Mouse (Mus musculus) layer of hippocampus, adult 9-11 months (tissue): Measurements from ENCODE around the gene Ccdc117.
A peak's percentile ranks its signal among the peaks of the same experiment; 100 is the strongest.
"Not testable (repeated sequence)": the region's sequence is repeated elsewhere in the genome, so short reads cannot be mapped to it uniquely, and the experiment has no call there.

Experiments used
- DNase-seq: peaks from one replicate; pipeline ENCODE4 v3.0.0; 2022

Ccdc117 gene

DNA sequence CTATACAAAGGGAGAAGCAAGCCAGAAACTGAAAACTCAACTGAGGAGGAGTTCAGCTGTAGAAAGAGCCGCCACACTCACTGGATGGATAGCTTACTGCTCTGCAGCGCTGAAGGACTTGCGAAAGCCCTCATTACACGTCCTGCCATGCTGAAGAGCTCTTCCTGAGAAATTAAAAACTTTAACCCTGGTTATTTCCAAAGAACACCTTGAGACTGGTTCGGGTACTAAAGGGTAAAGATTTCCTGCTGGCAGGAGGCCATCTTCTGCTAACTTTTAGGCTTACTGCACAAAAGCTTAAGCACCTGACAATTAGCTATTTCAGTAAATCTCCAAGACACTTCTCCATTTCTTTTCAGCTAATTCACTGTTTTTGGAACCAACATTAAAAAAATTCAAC lies 11.8 kb downstream of the Ccdc117 start:
- no peak for DNase-seq

DNA sequence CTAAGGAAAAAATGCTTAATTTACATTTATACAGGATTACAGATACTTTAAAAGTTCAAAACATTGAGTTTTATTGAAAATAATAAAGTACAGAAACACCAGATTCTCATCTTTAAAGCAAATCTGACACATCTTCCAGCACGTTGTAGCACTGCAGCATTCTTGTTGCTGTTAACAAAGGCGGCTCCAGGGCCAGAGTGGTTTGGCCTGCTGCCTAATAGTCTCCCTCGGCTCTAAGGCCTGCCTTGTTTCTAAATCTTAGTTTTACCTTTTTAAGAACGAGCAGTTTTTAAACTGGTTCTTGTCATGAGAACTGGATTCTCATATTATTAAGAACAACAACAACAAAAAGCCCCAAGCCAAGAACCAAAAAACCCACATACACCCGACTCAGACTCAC lies 13.1 kb downstream of the Ccdc117 start:
- no peak for DNase-seq

DNA sequence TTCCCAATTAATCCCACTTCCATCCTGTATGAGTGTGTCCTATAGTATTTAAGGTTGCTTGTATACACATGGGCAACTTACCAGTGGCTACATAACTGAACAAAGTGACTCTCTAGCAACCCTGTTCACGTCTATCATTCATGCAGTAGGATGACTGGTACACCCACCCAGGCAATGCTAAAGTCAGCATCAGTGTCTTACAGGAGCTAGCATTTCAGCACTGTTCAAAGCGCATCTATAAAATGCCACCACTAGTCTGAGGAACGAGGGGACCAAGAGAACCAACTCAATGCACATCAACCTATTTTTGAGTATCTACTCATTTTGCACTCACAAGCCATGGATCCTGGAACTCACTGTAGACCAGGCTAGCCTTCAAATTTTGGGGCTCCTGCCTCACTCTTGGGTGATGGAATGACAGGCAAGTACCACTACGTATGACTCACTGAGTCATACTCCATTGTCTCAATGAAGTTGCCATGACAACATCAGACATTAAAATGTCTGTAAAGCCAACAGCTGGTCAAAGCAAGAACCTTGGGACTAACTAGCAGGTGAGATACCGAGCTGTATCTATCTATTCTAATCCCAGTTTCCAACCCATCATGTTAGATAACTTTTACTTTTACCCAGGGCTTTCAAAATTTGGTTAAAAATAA lies 14.0 kb downstream of the Ccdc117 start:
- DNase-seq = no peak

DNA sequence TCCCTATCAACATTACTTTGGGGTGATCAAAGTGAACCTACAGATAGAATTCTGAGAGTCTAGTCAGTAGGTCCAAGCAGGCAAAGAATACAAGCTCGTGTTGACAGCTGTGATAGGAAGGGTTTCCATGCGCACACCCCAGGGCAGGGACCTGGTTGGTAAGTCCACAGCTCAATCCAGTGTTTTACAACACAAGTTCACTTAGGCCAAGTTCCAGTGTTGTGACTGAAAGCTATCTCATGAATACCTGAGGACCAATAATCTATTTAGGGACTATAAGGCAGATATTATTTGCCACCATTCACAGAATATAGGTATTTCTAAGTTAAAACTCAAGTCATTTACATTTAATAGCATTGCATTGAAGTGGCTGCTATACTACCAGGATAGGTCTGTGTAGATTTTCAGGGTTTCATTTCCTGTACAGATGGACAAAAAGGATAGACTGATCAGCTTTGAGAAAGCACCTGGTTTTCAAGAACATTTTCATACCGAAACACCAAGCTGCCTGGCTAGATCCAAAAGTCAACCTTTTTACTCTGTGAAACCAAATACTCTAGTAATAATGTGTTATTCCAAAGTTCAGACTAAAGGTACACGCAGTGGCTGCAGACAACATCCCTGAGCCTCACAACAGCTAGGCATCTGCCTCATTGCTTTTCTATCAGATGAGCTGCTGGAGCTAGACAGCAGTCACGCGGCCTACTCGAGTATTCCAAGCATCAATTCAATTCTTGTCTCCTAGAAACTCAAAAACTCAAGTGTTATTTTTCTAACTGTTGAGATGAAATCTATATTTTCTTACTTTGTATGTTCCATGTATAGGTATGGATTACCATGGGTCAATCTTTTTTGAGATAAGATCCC lies 15.2 kb downstream of the Ccdc117 start:
- no peak for DNase-seq

DNA sequence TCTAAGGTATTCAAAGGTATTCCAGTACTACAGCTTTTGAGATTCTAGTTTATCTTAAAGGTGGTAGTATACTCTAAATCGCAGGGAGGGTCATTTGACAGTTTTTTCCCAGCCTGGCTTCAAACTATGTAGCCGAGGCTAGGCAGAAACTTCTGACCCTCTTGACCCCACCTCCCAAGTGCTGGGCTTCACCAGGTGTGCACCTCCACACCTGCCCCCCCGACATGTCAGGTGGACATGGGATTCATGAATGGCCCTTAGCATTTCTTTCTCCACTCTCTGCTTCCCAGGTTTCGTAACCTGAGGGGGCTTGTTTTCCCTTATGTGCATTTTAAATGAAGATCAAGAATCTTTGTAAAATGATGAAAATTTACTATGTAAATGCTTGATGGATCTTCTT lies 16.6 kb downstream of the Ccdc117 start:
- DNase-seq = no peak

DNA sequence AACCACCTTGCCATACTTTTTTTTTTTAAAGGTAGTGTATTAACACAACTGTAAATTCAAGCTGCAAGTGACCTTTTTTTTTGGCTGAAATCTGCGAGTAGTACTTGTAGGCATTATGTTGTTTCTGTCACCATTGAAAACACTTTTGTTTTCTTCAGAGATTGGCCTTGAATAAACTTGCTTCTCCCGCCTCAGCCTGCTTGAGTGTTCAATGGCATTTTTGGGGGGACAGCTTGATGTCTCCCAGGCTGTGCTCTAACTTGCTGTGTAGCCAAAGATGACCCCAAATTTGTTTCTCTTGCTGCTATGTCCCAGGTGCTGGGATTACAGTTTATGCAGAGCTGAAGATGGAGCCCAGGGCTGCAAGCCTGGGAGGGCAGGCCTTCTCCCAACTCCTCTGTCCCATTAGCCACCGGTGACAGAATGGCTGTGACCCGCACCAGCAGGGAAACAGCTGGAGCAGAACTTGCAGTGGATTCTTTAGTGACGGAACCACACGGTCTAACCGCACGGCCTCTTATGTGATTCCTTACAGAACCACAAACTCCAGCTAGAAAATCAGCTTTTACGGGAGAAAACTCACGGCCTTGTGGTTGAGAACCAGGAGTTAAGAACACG lies 19.1 kb downstream of the Ccdc117 start:
- no peak for DNase-seq

DNA sequence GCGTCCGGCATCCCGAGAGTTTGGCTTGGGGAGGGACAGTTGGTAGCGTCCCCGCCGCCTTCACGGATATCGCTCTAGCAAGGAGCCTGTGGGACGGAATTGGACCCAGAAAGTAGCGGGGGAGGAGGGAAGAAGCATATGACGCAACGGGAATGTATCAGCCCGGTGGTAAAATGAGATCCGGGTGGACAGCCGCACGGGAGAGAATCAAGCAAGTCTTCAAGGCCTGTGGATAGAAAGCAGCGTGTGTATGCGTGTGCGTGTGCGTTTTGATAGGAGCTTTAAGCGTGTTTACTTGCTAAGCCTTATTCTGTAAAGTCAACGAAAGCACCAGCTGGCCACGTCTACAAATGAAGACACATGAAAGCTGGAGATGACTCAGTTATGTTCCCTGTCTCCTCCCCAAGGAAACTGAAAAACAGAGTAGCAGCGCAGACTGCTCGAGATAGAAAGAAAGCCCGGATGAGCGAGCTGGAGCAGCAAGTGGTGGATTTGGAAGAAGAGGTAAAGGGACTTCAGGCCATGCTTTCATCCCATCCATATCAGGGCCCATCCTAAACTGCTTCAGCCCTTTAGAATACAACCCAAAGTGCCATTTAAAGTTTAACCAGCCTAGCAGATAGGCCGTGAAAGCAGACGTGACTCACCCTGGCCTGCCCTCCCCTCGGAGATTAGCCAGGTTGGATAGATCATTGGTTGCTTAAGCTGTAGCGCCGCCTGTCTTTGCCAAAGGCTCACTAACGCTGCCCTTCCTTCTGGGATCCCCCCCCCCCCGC lies 20.3 kb downstream of the Ccdc117 start:
- DNase-seq = peak; percentile 72

GRCm38 (mm10) chr11:5521266-5521515 lies 20.8 kb downstream of the Ccdc117 start:
- DNase-seq = no peak

DNA sequence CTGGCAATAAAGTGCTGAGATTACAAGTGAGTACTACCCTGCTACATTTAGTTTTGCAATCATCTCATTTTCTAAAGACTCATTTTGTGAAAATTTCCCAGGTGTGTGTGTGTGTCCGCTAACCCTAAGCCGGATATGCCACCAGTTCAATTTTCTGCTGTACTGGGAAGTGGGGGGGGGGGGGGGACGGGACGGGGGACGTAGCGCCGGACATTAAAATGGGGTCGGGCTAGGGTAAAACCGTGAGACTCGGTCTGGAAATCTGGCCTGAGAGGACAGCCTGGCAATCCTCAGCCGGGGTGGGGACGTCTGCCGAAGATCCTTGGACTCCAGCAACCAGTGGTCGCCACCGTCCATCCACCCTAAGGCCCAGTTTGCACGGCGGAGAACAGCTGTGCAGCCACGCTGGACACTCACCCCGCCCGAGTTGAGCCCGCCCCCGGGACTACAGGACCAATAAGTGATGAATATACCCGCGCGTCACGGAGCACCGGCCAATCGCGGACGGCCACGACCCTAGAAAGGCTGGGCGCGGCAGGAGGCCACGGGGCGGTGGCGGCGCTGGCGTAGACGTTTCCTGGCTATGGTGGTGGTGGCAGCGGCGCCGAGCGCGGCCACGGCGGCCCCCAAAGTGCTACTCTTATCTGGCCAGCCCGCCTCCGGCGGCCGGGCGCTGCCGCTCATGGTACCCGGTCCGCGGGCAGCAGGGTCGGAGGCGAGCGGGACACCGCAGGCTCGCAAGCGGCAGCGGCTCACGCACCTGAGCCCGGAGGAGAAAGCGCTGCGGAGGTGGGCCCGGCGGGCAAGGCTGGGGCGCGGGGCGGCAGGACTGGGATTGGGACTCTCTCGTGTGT lies 21.3 kb downstream of the Ccdc117 start, which contains the start of gene Xbp1:
TSS of gene Xbp1 (plus strand) at position 248 of the 854 bp plus-strand sequence.
- DNase-seq = peak; percentile 97

- no peak for DNase-seq
Measured at GRCm38 (mm10) chr11:5519681-5520080, 22.3 kb downstream of the Ccdc117 start.

DNA sequence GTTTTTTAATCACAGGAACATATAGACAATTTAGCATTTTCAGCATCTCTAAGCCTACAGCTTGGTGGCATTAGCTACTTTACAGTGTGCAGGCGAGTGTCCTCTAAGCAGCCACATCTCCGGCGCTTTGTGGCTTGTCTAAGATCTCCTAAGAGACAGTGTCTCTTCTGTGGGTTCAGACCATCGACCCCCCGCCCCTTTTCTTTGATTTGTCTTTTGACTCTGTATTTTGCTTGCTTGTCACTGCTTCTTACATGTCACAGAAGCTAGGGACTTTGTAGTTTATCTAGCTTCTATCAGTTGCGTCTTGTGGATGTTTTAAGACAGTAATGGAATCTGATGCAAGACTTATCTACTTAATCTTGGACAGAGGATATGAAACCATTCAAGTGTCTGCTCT lies 24.6 kb downstream of the Ccdc117 start:
- DNase-seq = no peak

DNA sequence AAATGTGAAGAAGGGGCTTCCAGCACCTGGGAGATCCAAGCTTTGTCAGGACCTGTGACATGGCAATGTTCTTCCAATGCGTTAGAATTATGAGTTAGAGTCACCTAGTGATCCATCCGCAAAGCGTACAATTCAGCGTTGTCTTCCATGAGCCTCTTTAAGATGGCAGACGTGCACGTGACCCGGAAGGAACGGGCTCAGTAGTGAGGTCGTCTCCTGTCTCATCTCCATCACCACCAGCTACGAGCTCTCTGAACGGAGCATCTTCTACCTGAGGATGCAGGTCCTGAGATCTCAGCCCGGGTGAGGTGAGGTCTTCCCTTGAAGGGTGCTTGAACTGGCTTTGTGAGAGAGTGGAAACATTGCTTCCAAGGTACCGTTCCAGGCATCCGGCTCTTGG lies 25.4 kb downstream of the Ccdc117 start:
- DNase-seq = no peak

DNA sequence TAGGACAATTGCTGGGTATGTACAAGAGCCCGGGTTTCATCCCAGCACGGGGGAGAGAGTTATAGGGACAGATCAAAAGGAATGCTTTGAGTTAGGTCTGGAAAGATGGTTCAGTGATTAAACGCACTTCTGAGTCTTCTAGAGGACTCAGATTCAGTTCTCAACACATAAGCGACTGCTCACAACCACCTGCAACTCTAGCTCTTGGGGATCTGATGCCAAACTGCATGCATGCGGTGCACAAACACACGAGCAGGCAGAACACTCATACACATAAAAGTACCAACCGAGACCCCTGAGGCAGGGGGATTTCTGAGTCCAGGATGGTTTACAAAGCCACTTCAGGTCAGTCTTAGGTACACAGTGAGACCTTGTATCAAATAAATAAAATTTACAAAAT lies 25.8 kb downstream of the Ccdc117 start:
- DNase-seq = no peak

DNA sequence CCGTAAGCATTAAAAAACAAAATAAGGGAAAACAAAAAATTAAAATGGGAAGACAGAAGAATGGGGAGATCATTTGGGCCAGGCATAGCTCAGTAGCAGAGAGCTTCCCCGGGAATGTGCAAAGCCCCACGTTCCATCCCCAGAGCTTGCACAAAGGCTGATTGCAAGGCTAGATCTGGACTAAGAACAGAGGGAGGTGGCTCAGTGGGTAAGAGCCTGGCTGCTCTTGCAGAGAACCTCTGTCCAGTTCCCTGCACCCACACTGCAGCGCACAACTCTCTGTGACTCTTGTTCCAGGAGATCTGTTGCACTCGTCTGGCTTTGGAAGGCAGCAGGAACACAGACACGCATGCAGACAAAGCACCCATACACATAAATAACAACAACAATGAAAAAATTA lies 26.3 kb downstream of the Ccdc117 start:
- no peak for DNase-seq

DNA sequence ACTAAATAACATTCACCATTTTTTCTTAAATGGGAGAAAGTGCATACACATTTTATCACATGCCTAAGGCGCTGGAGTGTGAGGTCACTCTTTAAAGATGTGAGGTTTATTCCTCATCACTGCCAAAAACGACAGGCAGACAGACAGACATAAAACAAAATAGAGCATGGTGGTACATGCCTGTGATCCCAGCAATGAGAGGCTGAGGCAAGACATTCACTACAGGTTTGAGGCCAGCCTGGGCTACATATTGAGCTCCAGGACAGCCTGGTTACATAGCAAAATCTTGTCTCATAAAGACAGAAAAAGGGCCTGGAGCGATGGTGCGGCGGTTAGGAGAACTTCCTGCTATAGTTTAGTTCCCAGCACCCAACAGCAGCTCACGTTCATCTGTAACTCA lies 26.8 kb downstream of the Ccdc117 start:
- DNase-seq = no peak

DNA sequence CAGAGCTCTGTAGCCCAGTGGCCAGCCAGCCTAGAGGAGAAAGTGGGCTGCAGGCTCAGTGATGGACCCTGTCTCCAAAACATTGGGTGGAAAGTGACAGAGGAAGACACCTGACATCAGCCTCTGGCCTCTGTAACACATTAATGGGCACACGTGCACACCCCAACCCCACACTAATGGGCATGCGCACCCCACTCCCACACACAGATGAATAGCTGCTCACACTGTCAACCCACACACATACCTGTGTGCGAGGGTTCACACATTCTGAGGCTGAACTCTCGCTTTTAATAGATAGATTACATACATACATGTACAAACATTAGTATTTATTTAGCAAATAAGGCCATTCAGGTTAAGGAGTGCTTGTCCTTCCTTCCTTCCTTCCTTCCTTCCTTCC lies 27.9 kb downstream of the Ccdc117 start:
- no peak for DNase-seq

DNA sequence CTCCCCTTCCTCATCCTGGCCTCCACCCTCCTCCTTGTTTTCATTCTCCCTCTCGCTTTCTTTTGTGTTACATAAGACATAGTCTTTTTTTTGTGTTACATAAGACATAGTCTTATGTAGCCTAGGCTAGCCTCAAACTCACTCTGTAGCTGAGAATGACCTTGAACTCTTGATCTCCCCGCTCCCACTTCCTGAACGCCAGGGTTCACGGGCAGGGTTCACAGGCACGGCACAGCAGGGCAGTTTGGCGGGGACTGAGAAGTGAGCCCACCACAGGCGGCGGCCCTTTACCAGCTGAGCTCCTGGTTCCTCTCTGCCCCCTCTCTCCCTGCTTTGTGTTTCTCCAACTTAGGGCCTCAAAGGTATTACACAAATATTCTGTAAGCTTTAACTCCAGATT lies 29.0 kb downstream of the Ccdc117 start:
- no peak for DNase-seq

DNA sequence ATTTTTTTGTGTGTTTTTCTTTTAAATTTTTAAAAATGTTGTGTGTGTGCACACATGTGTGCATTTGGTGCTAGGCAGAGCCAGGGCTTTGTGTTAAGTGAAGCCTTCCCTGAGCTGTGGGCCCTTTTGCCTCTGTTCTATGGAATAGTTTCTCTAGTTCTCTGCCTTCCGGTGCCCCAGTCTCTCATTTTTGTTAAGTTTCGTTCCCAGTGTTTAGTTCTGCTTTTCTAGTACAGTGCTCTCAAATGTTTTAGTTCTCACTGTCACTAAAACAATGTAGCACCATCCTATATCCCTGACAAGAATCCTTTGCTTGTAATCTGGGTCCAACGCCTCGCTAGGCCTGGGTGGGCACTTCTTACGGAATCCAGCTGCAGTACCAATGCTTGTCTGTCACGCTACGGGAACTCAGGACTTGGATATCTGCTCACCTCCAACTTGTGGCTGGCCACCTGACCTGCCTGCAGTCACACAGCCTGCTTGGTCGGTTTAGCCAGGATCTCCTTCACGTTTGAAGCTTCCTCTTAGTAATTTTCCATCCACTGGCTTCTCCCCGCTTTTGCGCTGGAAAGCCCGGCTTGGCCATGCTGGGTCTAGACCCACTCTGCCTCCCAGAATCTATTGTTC lies 29.8 kb downstream of the Ccdc117 start:
- DNase-seq = no peak

DNA sequence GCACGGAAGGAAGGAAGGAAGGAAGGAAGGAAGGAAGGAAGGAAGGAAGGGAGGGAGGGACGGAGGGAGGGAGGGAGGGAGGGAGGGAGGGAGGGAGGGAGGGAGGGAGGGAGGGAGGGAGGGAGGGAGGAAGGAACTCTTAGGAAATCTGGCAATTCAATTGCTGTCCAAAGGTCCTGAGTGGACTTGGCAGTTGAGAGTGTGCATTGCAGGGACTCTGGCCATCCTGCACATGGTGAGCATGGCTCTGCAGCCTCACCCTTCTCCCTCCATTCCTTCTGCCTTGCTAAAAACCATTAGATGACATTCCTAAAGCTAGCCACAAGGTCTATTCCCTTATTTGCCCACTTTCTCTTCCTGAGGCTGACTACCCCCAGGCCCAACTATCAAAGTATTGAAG lies 31.3 kb downstream of the Ccdc117 start:
- not testable (repeated sequence) for DNase-seq

- no peak for DNase-seq
Measured at GRCm38 (mm10) chr11:5510099-5510391, 31.9 kb downstream of the Ccdc117 start.

DNA sequence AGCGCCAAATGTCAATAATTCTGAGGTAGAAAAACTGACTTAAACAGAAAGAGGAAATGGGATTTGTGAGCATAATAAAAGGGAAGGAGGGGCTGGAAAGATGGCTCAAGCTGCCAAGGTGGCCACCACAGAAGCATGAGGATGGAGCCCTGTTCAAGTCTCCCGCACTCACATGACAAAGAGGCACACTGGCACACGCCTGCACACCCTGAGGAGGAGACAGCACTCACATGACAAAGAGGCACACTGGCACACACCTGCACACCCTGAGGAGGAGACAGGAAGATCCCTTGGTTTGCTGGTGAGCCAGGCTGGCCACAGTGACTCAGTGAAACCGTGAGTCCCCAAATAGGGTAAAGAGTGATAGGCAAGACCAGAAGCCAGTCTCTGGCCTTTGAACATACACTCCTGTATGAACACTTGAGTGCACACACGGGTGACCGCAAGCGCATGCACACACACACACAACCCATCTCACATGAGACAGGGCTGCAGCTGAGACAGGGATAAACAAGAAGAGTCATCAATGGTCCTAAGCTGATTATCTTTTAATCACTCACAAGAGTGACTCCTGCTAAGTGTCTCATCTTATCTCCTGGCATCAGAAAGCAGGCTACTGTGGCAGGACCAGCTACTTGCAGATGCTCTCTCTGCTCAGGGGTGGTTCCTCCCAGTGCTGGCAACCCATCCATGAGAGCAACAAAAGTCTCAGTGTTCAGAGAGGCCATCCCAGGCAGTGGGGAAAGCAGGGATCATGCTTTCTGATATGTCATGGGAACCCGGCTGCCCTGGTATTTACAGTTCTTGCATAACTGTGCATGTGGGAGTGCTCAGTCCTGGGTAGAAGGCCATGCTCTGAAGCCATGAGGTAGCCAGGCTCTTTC lies 32.5 kb downstream of the Ccdc117 start:
- DNase-seq = no peak
